Mouse (Mus musculus) E14TG2a.4 (cell line): Measurements from ENCODE around the gene Scly.

ENCODE experiments used
- H3K27me3 ChIP-seq: 2 replicates; pipeline ENCODE4 v1.6.1; 2014; ENCODE audit warnings: low read length, control low read depth; ENCODE audit not compliant: insufficient read depth
- H3K36me3 ChIP-seq: 2 replicates; pipeline ENCODE4 v1.6.1; 2014; ENCODE audit warnings: low read length, control low read depth; ENCODE audit not compliant: insufficient read depth
- H3K4me1 ChIP-seq: replicated peaks from 2 replicates; pipeline ENCODE4 v1.6.1; 2014; ENCODE audit warnings: low read depth, low read length, control low read depth
- H3K4me3 ChIP-seq: replicated peaks from 2 replicates; pipeline ENCODE4 v1.5.1; 2014; ENCODE audit warnings: mild to moderate bottlenecking, low read length
- H3K9me3 ChIP-seq: 2 replicates; pipeline ENCODE4 v1.6.1; 2014; ENCODE audit warnings: low read length, control low read depth
- CTCF ChIP-seq: conservative IDR thresholded peaks from 2 replicates; pipeline ENCODE4 v1.5.1; 2014; ENCODE audit warnings: low read length
- NANOG ChIP-seq: IDR thresholded peaks from 2 replicates; pipeline ENCODE4 v1.6.1; 2014; ENCODE audit warnings: borderline replicate concordance, low read length, mixed read lengths
- POU5F1 ChIP-seq: IDR thresholded peaks from 2 replicates; pipeline ENCODE4 v1.6.1; 2014; ENCODE audit warnings: low read length, borderline replicate concordance

The Scly gene

GRCm38 (mm10) chr1:91344921-91345685 lies 47.0 kb downstream of the Scly start:
- Histone ChIP-seq H3K4me3 (peak overlapping the region; percentile 74), H3K9me3 (no peaks in the 10 kb centered on the region), H3K36me3 (no peaks in the 10 kb centered on the region), H3K4me1 (peaks cover 21% of the 10 kb centered on the region), H3K27me3 (peaks cover 71% of the 10 kb centered on the region)
- no peak for TF ChIP-seq NANOG
- TF ChIP-seq CTCF, result no peak
- no peak for TF ChIP-seq POU5F1

DNA sequence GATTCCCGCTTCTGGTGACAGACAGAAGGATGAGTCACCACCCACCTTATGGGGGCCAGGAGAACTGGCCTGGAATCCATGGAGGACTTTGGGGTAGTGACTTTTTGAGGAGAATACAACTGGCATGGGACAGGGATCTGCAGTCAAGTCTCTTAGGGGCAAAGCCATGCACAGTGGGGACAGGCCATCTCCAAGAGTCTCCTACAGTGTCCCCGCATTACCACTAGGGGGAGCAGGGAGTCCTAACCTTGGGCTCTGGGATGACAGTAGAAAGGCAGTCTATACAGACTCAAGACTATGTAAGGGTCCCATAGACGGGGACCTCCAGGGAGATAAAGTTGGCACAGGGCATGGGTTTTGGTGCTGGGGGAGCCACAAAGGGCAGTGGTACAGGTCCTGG lies 48.8 kb downstream of the Scly start:
- Histone ChIP-seq H3K36me3 (no peaks in the 10 kb centered on the region), H3K9me3 (no peaks in the 10 kb centered on the region), H3K4me1 (peaks cover 21% of the 10 kb centered on the region), H3K4me3 (no peak overlapping the region), H3K27me3 (peaks cover 64% of the 10 kb centered on the region)
- TF ChIP-seq NANOG (no peak), CTCF (peak; percentile 88)

GRCm38 (mm10) chr1:91350841-91351240 lies 52.7 kb downstream of the Scly start, which contains the start of gene Klhl30:
Klhl30 (plus strand) TSS chr1:91351016.
- TF ChIP-seq NANOG, result no peak
- TF ChIP-seq CTCF, result no peak
- no peak for TF ChIP-seq POU5F1
- peaks cover 7% of the 10 kb centered on the region for H3K4me1 ChIP-seq
- peaks cover 42% of the 10 kb centered on the region for H3K27me3 ChIP-seq
- H3K36me3 ChIP-seq, result no peaks in the 10 kb centered on the region
- no peaks in the 10 kb centered on the region for H3K9me3 ChIP-seq
- H3K4me3 ChIP-seq, result no peak within 1 kb of the TSS

DNA sequence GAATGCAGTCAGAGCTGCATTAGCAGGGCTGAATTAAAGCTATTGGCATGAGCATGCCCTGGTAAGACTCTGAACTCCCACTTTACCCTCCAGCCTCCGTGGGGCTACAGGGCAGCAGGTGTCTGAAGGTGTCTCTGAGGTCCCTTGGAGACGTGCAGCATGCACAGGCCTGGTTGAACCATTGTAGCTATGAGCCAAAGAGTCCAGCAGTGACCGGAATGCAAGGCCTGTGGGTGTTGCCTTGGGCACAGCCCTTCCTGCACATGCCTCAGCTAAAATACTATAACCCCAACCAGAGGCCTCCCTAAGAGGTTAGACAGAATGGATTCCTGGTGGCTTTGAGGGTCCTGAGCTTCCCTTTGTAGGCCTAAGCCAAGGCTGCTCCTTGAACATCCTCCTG lies 53.1 kb downstream of the Scly start:
- Histone ChIP-seq H3K36me3 (no peaks in the 10 kb centered on the region), H3K4me1 (peaks cover 7% of the 10 kb centered on the region)

DNA sequence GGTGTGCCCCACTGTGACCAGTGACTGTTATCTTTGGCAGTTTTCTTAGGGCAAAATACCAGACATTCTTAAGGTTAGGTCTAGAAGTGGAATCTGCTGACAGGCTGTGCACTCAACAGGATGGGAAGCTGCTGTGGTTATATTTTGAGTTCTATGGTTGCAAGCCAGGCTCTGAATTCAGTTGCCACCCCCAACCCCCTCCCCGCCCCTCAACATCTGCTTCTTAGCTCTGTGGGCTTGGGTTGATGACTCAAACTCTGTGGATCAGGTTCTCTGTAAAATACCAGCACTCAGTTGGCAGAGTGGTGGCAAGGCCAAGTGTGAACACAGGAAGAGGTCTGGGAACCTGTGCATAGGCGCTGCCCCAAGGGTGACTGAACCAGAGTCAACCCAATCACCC lies 54.1 kb downstream of the Scly start:
- Histone ChIP-seq H3K9me3 (no peaks in the 10 kb centered on the region), H3K36me3 (no peaks in the 10 kb centered on the region), H3K27me3 (peaks cover 34% of the 10 kb centered on the region), H3K4me3 (no peak overlapping the region), H3K4me1 (peaks cover 7% of the 10 kb centered on the region)
- TF ChIP-seq CTCF (no peak), POU5F1 (no peak), NANOG (no peak)

More for the DNA sequence above, 53.1 kb downstream of the Scly start:
- Histone ChIP-seq H3K4me3 (no peak overlapping the region), H3K9me3 (no peaks in the 10 kb centered on the region), H3K27me3 (peaks cover 38% of the 10 kb centered on the region)
- no peak for TF ChIP-seq NANOG
- TF ChIP-seq POU5F1, result no peak
- no peak for TF ChIP-seq CTCF

DNA sequence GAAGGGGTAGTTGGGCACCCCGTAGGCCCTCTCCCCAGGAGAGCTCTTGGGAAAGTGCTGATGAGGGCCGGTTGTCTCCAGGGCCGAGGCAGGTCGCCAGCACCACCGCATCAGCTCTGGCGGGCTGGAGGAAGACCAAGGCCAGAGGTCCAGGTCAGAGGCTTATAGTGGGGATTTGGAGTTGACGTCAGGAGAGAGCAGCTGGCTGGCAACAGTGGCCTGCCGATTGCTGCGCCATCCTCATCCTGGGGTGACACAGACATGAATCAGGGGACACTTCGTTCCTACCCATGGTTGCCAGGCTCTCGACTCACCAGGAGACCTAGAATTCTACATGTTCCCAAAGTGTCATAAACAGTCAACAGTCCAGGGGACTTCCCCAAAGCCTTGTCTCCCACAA lies 58.0 kb downstream of the Scly start:
- peaks cover 37% of the 10 kb centered on the region for H3K27me3 ChIP-seq
- TF ChIP-seq NANOG, result no peak
- no peak for TF ChIP-seq CTCF
- peaks cover 7% of the 10 kb centered on the region for H3K4me1 ChIP-seq
- no peak overlapping the region for H3K4me3 ChIP-seq
- H3K36me3 ChIP-seq, result no peaks in the 10 kb centered on the region
- no peaks in the 10 kb centered on the region for H3K9me3 ChIP-seq

DNA sequence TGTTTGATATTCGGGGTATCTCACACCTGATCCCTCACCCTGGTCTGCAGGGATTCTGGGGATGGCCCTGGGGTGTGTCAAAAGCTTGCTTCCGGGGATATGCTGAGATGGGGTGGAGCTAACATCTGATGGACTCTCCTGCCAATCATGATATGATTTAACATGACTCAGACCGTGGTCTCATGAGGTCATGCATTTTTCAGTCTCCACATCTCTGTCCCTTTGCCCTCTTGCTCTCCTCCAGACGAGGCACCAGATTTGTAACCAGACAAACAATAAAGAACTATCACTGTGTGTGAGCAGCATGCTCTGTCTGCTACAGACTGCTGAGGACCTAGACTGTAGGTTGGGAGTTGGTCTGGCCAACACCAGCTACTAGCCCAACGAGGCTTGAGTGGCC lies 64.0 kb downstream of the Scly start:
- Histone ChIP-seq H3K4me3 (no peak overlapping the region), H3K27me3 (peaks cover 54% of the 10 kb centered on the region), H3K36me3 (no peaks in the 10 kb centered on the region), H3K9me3 (peaks cover 15% of the 10 kb centered on the region; the same call in 1 of the 2 replicates), H3K4me1 (peaks cover 11% of the 10 kb centered on the region)
- TF ChIP-seq NANOG (no peak), CTCF (no peak), POU5F1 (no peak)

GRCm38 (mm10) chr1:91364822-91365644 lies 66.9 kb downstream of the Scly start:
- TF ChIP-seq POU5F1, result no peak
- no peak for TF ChIP-seq CTCF
- TF ChIP-seq NANOG, result no peak
- peaks cover 15% of the 10 kb centered on the region; the same call in 1 of the 2 replicates for H3K9me3 ChIP-seq
- peaks cover 62% of the 10 kb centered on the region for H3K27me3 ChIP-seq
- no peaks in the 10 kb centered on the region for H3K36me3 ChIP-seq
- H3K4me3 ChIP-seq, result no peak overlapping the region
- peaks cover 30% of the 10 kb centered on the region for H3K4me1 ChIP-seq
